Mouse (Mus musculus) adrenal gland, postnatal 4 days (tissue): ENCODE data around the gene Trappc3. TPM values are rescaled to one million over a fixed set of nuclear protein-coding genes. Genes with fewer than 3 reads are reported as not detected.

Experiments
- DNase-seq, 2 experiments: peaks; one replicate each; pipeline ENCODE4 v3.0.0; 2021 to 2022; ENCODE audit warnings: low spot score in 2 of 2, mixed read lengths in 2 of 2
- total RNA-seq, 2 experiments: library from RNA; stranded (reverse); gene quantifications; 2 replicates each; pipeline ENCODE4 v1.2.3; 2021

The Trappc3 gene
- total RNA-seq, 2 experiments from 2014 or later = 70.0 to 75.4 TPM

DNA sequence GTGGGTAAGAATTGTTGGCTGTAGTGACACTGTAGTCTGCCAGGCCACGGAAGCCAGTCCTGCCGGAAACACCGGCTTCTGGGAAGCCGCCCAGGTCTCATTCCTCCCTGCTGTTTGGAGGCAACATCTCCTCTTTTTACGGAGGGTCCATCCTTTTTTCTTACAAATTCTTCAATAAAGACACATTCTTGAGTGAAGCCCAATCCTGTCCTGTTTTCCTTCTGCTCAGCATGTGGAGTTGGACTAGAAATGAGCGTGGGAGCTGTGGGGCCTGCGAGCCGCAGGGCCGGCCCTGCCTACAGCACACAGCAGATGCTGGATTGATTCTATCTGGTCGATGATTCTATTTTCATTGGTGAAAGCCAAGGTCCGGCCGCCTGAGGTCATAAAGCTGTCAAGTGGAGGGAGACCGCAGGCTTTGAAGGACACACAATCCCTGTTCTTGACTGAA is 13.6 kb downstream of the Trappc3 start:
- DNase-seq = no peak

DNA sequence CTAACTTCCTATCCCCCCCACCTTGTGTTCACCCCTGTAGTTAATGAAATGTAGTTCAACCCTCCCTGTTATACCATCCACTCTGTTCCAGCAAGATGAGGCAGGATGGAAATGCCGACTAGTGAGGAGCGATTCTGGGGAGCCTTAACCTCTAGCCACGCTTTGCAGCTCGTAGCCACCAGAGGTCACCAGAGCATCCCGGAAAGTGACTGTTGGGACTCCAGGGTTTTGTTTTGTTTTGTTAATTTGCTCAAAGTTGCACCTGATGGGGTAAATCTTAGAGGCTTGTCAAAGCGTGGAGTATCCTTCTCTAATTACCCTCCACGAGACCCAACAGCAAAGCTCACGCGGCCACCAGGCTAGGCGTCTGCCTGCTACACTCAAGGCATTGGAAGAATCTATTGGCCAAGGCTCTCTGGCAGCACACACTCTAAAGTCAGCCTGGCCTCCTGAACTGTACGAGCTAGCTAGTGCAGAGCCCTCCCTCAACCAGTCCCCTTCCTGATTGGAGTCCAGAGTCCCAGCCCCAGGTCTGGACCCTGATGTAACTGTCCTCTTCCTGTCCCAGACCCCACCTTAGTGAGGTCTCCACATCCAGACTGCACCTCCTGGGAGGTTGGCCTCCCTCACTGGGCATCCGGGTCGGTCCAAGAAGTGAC is 15.9 kb downstream of the Trappc3 start:
- no peak for DNase-seq

DNA sequence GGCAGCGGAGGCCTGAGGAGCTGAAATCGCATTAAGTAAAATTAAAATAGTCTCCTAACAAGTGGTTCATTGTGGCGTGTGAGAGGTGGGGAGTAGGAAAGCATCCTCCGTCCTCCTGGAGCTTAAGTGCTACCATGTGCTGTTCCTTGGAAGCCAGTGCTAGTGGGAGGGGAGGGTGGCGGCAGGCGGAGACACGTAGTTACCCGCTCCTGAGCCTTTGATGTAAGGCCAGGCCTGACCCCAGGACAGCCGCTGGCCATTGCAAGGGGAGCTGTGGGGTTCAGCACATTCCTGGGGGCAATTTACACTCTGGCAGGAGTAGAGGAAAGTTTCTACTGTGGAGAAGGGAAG is 16.4 kb downstream of the Trappc3 start:
- no peak for DNase-seq

DNA sequence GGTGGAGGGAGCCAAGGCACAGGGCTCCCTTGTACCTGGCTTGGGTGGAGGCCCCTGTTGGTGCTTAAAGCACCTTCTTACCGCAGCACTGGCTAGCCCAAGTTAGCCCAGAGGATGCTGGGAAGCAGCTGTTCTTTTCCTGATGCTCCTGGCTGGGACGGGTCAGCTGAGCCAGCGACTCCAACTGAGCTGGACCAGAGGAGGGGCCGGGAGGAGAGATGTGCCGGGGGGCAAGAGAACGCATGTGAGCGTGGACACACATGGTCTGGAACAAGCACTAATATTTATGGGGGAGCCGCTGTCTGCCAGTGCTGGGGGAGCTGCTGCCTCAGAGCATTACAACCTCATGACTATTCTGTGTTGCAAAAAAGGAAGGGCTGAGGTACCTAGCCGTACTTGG is 16.8 kb downstream of the Trappc3 start:
- no peak for DNase-seq

- no peak for DNase-seq
Observed at GRCm38 (mm10) chr4:126281706-126282105, 19.6 kb downstream of the Trappc3 start.

DNA sequence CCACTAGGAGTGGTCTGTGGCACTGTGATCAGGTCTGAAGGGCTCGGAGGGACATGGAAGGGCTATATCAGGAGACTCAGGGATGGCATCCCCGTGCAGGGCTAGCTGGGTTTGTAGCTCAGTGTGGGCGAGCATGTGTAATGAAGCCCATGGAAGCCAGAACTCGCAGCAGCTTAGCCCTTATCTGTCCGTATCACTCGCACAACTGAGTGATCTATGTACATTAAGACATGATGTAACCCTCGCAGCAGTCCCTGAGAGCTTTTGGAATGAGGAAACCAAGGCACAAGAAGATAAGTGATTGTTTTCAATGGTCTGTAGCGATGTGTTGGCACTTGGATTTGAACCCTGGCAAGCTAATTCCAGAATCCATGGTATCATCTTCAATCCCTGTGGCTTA is 21.5 kb downstream of the Trappc3 start:
- DNase-seq = no peak

DNA sequence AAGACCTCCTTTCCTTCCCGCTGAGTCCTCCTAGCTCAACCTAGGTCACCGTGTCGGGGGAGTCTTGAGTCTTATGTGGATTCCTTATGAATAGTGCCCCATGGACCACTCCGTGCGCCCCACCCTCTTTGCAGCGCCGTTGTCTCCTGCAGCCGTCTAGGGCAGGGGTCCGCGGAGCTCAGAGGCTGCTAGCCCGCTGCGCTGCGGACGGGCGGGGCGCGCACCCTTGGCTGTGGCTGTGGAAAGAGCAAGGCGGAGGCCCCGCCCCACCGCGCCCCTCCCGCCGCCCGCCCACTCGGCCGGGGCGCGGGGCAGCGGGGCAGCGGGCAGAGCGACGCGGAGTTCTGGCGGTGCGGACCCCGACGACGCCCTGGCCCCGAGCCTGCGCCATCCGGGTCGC is 24.4 kb downstream of the Trappc3 start, which contains the start of gene Col8a2:
Gene Col8a2, plus strand, starts transcription at position 302 of the 400 bp plus-strand sequence.
- DNase-seq = no peak

- no peak for DNase-seq
Observed at GRCm38 (mm10) chr4:126287302-126287995, 25.3 kb downstream of the Trappc3 start.

DNA sequence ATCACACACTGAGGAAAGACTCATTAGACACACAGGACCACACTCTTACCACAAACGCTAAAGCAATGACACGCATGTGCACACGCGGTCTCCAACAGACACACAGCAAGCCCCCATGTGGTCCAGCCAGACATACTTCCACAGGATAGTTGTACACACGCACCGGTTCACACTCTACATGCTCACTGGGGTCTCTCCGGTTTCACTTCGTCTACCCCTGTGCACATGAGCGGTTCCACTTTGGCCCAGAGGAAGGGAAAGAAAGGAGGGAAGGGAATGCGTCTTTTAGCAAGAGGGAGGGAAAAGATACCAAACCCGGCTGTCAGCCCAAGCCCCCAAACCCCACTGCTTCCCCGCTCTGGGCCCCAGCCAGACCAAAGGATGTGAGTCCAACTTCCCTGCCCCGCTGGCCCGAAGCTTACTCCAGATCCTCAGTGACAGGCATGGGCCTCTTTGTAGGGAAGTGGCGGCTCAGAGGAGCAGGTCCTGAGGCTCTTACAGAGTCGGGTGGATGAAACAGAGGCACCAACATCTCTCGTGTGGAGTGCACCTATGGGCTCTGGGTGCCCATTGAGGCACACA is 26.1 kb downstream of the Trappc3 start:
- no peak for DNase-seq

- no peak for DNase-seq
Observed at GRCm38 (mm10) chr4:126290314-126290713, 28.2 kb downstream of the Trappc3 start.

DNA sequence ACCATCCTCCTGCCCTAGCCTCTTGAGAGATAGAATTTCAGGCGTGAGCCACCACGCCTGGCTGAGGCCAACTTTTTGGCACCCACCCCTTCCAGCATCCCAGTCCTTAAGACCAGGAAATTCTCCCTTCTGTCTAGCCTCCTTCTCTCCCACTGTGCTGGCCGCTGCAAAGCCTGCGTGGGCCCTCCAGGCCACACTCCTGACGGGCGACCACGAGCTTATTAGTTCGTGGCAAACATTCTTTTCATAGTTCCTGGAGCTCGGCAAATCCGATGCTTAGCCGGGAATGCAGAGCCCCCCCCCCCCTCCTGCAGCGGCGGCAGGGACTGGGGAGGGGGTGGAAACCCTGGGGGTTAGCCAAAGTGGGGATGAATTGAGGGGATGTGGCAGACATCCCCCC is 29.1 kb downstream of the Trappc3 start:
- DNase-seq = no peak

DNA sequence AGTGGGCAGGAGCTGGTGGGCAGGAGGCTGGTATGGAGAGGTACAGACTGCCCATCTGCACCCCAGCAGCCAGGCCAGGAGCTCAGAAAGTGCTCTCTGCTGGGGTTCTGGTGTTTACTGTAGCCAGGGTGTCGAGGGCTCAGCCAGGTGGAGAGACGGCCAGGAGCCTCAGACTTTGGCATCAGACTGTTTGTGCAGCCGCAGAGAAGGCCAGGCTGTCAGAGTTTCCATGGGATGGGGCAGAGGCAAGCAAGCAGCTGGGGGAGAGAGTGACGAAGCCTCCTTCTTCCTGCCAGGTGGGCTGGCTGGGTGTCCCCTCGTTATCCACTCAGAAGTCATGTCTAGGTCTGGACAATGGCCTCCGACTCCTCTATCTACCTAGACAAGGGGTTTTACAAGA is 33.0 kb downstream of the Trappc3 start:
- no peak for DNase-seq

GRCm38 (mm10) chr4:126295937-126296336 is 33.8 kb downstream of the Trappc3 start:
- DNase-seq = no peak

- DNase-seq = peak in 1 of 2 experiments; percentile 38
Observed at GRCm38 (mm10) chr4:126296617-126297101, 34.5 kb downstream of the Trappc3 start.

DNA sequence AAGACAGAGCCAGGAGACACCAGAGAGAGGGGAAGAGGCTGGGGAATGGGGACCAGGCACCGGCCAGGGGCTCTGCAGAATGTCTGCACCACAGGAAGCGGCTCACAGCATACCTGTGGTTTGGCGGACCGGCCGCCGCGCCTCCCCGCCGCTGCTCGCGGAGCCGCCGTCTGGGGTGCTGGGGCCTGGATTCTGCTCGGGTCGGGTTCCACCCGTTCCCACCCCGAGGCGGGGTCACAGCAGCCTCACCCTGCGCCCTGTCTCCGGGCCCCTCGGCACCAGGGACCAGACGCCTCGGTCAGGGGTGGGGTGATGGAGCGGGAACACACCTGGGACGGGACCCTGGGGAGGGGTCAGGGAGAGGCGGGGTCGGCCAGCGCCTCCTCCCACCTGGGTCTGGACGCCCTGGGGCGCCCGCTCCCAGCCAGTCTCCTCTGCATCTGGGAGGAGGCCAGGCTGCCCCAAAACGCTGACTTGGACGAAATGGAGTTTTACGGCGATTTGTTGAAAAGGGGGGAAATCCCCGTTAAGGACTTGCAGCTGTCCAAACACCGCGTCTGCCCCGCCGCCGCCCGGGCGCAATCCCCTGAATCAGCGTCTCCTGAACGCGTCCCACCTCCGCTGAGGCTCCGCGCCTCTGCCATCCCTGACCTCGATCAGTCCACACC is 38.9 kb downstream of the Trappc3 start:
- no peak for DNase-seq

DNA sequence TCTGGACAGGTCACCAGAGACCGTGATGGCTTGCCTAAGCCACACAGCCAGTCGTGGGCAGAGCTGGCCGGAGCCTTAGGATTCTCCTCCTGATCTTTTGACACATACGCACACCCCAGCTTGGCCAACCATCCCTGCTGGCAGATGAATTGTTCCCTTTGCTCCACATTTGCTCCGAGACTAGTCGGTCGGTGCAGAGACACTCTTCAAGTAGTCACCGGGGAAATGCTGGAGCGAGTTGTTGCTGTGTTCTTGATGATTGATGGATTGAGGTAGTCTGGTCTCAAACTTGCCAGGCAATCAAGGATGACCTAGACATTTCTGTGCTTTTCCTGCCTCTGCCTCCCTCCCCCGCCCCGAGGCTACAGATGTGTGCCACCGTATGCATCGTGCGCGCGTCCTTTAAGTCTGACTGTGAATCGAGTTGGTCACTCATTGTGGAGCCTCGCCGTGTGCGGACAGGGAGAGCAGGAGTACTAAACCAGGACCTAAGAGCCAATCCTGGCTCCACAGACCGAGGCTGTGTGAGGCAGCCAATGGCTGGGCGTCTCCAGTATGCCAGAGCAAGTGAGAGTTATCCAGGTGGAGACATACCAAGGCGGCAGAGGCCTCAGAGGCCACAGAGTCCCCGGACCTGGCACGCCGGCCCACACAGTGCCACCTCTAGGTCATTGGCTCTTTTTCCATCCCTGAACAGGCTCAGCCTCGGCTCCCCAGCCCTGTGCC is 39.6 kb downstream of the Trappc3 start:
- DNase-seq = no peak

DNA sequence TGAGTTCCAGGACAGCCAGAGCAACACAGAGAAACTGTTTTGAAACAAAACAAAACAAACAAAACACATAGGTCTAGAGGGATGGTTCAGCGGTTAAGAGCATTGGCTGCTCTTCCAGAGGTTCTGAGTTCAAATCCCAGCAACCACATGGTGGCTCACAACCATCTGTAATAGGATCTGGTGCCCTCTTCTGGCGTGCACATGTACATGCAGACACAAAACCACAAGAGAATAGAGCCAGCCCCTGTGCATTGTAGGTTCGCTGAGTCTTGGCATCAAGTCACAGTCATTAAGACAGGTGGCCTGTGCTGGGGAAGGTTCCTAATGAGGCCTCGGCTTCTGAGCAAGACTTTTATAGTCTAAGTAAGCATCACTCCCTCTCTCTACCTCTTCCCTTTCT is 41.8 kb downstream of the Trappc3 start:
- DNase-seq = no peak

DNA sequence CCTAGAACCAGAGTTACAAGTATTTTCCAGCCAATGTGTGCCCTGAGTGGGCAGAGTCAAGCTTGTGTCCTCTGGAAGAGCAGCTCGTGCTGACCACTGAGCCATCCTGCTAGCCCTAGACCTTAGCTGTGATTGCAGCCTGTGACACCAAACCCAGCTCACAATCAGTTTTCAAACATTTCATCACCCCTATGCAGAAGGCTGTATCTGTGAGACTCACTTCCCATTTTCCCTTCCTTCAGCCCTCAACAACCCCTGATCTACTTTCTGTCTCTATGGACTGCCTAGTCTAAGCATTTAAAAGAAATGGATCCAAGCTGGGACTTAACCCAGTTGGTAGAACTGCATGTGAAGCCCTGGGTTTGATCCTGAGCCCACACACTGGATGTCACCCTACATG is 43.3 kb downstream of the Trappc3 start:
- DNase-seq = no peak

DNA sequence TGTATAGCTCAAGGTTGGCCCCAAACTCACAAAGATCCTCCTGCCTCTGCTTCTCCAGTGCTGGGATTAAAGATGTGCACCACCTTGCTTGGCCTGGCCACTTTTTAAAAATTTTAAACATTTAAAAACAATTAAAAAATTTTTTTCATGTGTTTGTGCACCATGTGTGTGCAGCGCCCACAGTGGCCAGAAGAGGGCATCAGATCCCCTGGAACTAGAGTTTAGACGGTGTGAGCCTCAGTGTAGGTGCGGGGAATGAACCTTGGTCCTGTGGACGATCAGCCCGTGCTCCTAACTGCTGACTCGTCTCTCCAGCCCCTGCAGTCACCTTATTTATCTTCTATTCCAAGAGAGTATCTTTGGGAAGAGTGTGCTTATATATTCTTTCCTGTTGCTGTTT is 43.9 kb downstream of the Trappc3 start:
- no peak for DNase-seq

GRCm38 (mm10) chr4:126306827-126307226 is 44.7 kb downstream of the Trappc3 start:
- DNase-seq = no peak
